Mouse (Mus musculus) stomach, embryonic 16.5 days (tissue): ENCODE measurements around the gene Dlg4. TPM values are rescaled to one million over a fixed set of nuclear protein-coding genes. Genes with fewer than 3 reads are reported as not detected.

Experiments used
- ATAC-seq: fragments of 200-750 bp; cut with Nextera tagmentation; 2 replicates; pipeline ENCODE4 v1.8.0; 2017; ENCODE audit warnings: moderate number of reproducible peaks, moderate TSS enrichment; ENCODE audit not compliant: insufficient read depth, low FRiP score
- H3K27ac ChIP-seq: fragments of 300-500 bp; sonication (generic); 2 replicates; pipeline ENCODE4 v1.5.1; 2014; ENCODE audit warnings: low read length
- H3K27me3 ChIP-seq: fragments of 300-500 bp; sonication (generic); 2 replicates; pipeline ENCODE4 v1.6.1; 2014; ENCODE audit warnings: low read length, control low read depth, mixed read lengths; ENCODE audit not compliant: control insufficient read depth, insufficient read depth
- H3K36me3 ChIP-seq: fragments of 300-500 bp; sonication (generic); 2 replicates; pipeline ENCODE4 v1.6.1; 2014; ENCODE audit warnings: low read length; ENCODE audit not compliant: control insufficient read depth, insufficient read depth
- H3K4me1 ChIP-seq: fragments of 300-500 bp; sonication (generic); 2 replicates; pipeline ENCODE4 v1.6.1; 2014; ENCODE audit warnings: low read length, control low read depth, mixed read lengths; ENCODE audit not compliant: control insufficient read depth, insufficient read depth
- H3K4me2 ChIP-seq: fragments of 300-500 bp; sonication (generic); 2 replicates; pipeline ENCODE4 v1.6.1; 2014; ENCODE audit warnings: low read depth, low read length, mixed read lengths
- H3K4me3 ChIP-seq: fragments of 300-500 bp; sonication (generic); replicated peaks from 2 replicates; pipeline ENCODE4 v1.5.1; 2014; ENCODE audit warnings: mild to moderate bottlenecking, low read length
- H3K9ac ChIP-seq: fragments of 300-500 bp; sonication (generic); 2 replicates; pipeline ENCODE4 v1.6.1; 2014; ENCODE audit warnings: low read length
- H3K9me3 ChIP-seq: fragments of 300-500 bp; sonication (generic); replicated peaks from 2 replicates; pipeline ENCODE4 v1.6.1; 2016; ENCODE audit warnings: low read length, control low read depth; ENCODE audit not compliant: control insufficient read depth
- WGBS: fragments of 180-500 bp; shearing (Covaris S2); extraction: QIAGEN DNeasy Blood & Tissue Kit; methylation state at CpG from one replicate; pipeline ENCODE4 v1.1.7; 2014; 5-methylcytosine and 5-hydroxymethylcytosine counted together
- microRNA counts: library from miRNA; unstranded; fragments of <30 nt; microRNA quantifications from one replicate; lab custom pipeline; 2016
- microRNA-seq: library from miRNA; unstranded; fragments of <30 nt; microRNA quantifications from one replicate; pipeline ENCODE4, GENCODE M21; 2016
- polyA plus RNA-seq: library from polyadenylated mRNA; unstranded; fragments of >200 nt; fragmentation: Nextera tagmentation; extraction: Ambion mirVana; gene quantifications from 2 replicates; pipeline ENCODE4 v1.2.1, GENCODE M21; 2015

Dlg4 gene
- polyA plus RNA-seq, 1 experiment from 2014 or later, result 9.0 TPM

DNA sequence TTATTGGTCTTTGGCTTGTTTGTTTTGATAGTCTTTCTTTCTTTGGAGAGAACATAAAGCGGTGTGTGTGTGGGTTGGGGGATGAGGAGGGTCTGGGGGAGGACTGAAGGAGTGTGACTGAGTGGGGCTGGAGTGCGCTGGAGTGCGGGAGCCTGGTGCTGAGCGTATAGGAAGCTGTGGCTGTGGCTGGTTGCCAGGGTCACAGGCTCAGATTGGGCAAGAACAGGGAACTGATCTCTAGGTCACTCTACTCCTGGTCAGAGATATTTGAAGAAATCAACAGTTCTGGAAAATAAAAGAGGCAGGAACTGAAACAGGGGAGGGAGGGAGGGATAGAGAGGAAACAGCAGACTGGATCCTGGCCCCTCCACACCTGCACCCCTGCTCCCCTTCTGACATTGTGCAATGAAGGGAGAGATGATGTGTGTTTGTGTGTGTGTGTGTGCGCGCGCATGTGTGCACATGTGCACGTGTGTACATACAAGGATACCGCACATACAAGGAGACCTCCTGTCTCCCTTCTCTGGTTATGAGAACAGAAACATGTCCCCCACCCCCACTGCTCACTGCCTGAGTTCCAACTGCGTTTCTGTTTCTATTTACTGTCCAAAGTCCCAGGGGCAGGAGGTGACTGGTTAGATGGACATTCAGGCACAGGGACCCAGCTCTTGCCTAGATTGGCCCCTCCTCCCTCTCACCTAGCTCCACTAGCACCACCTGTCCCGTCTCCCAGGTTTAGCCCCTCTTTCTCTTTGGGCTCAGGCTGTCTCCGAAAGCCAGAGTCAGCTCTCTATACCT is 75.4 kb downstream of the Dlg4 start, which contains the start of gene Asgr2:
Asgr2 (plus strand) TSS at position 659 of the 798 bp plus-strand sequence.
- no peaks in the 10 kb centered on the region for H3K36me3 ChIP-seq
- no peaks in the 10 kb centered on the region for H3K27me3 ChIP-seq
- H3K4me2 ChIP-seq, result no peak within 1 kb of the TSS
- 64% methylated on average over 12 of the region's 12 CpGs for WGBS
- no peak for ATAC-seq
- H3K27ac ChIP-seq, result no peak within 1 kb of the TSS
- no peak within 1 kb of the TSS for H3K4me3 ChIP-seq
- no peaks in the 10 kb centered on the region for H3K4me1 ChIP-seq
- H3K9ac ChIP-seq, result no peak within 1 kb of the TSS
- no peaks in the 10 kb centered on the region for H3K9me3 ChIP-seq

MicroRNA genes within 50 kb of the gene (microRNA counts, 519-probe panel; counts per million panel counts)
- not detected for microRNA mmu-miR-324-3p (lab: Ali Mortazavi, UCI)
- 3,002 counts per million, percentile 69 among the panel's probes with 10 or more counts for microRNA mmu-miR-324-5p (lab: Ali Mortazavi, UCI)

Small RNAs within 50 kb of the gene (microRNA-seq; reads per million reads assigned to microRNA genes)
- gene Gm44349 (not detected), gene Mir324 (2,177 reads per million, percentile 84 among the genes with 10 or more reads in this experiment)

Other genes starting within 250 kb of the Dlg4 start
- 5.3 and 10.3 TPM in 2 replicates for gene Chrnb1, start 221.0 kb upstream of the Dlg4 start, polyA plus RNA-seq
- gene Fgf11, start 215.1 kb upstream of the Dlg4 start, polyA plus RNA-seq, result 1.8 and 2.5 TPM in 2 replicates
- 14.2 and 15.0 TPM in 2 replicates for gene Tmem102, start 211.3 kb upstream of the Dlg4 start, polyA plus RNA-seq
- gene Gm39566, start 201.6 kb upstream of the Dlg4 start, polyA plus RNA-seq, result 0.03 TPM in 1 of 2 replicates, not detected in the other
- gene Spem2, start 198.5 kb upstream of the Dlg4 start, polyA plus RNA-seq, result not detected in 2 replicates
- gene Spem1, start 194.8 kb upstream of the Dlg4 start, polyA plus RNA-seq, result not detected in 2 replicates
- gene Nlgn2, start 179.2 kb upstream of the Dlg4 start, polyA plus RNA-seq, result 5.3 and 6.4 TPM in 2 replicates
- 377 and 401 TPM in 2 replicates for gene Tmem256, start 178.4 kb upstream of the Dlg4 start, polyA plus RNA-seq
- gene Plscr3, start 170.6 kb upstream of the Dlg4 start, polyA plus RNA-seq, result 85.1 and 98.5 TPM in 2 replicates
- gene Tnk1, start 158.2 kb upstream of the Dlg4 start, polyA plus RNA-seq, result 15.3 and 19.1 TPM in 2 replicates
- not detected in 2 replicates for gene Tmem95, start 138.9 kb upstream of the Dlg4 start, polyA plus RNA-seq
- gene Kctd11, start 135.5 kb upstream of the Dlg4 start, polyA plus RNA-seq, result 15.1 and 24.7 TPM in 2 replicates
- 4.0 and 5.1 TPM in 2 replicates for gene Acap1, start 121.4 kb upstream of the Dlg4 start, polyA plus RNA-seq
- 4.9 TPM in 2 replicates for gene 2810408A11Rik, start 116.0 kb upstream of the Dlg4 start, polyA plus RNA-seq
- 7.5 TPM in 2 replicates for gene Neurl4, start 115.9 kb upstream of the Dlg4 start, polyA plus RNA-seq
- gene Gps2, start 103.1 kb upstream of the Dlg4 start, polyA plus RNA-seq, result 61.6 and 63.4 TPM in 2 replicates
- gene Eif5a, start 95.0 kb upstream of the Dlg4 start, polyA plus RNA-seq, result 1,516 and 1,535 TPM in 2 replicates
- gene Ybx2, start 81.1 kb upstream of the Dlg4 start, polyA plus RNA-seq, result 2.9 and 3.8 TPM in 2 replicates
- gene Slc2a4, start 68.8 kb upstream of the Dlg4 start, polyA plus RNA-seq, result 38.3 and 39.1 TPM in 2 replicates
- gene Cldn7, start 52.2 kb upstream of the Dlg4 start, polyA plus RNA-seq, result 397 and 438 TPM in 2 replicates
- 17.5 and 17.7 TPM in 2 replicates for gene Ctdnep1, start 35.8 kb upstream of the Dlg4 start, polyA plus RNA-seq
- 102 and 103 TPM in 2 replicates for gene Elp5, start 34.4 kb upstream of the Dlg4 start, polyA plus RNA-seq
- gene Gabarap, start 25.8 kb upstream of the Dlg4 start, polyA plus RNA-seq, result 485 and 494 TPM in 2 replicates
- 44.3 and 47.9 TPM in 2 replicates for gene Phf23, start 21.2 kb upstream of the Dlg4 start, polyA plus RNA-seq
- gene Dvl2, start 16.3 kb upstream of the Dlg4 start, polyA plus RNA-seq, result 17.7 and 22.3 TPM in 2 replicates
- 115 and 119 TPM in 2 replicates for gene Acadvl, start 1.5 kb upstream of the Dlg4 start, polyA plus RNA-seq
- gene Asgr1, start 37.1 kb downstream of the Dlg4 start, polyA plus RNA-seq, result 0.31 TPM in 1 of 2 replicates, not detected in the other
- gene Asgr2, start 75.7 kb downstream of the Dlg4 start, polyA plus RNA-seq, result 0.71 and 0.72 TPM in 2 replicates
- 1.4 and 1.6 TPM in 2 replicates for gene Mgl2, start 113.4 kb downstream of the Dlg4 start, polyA plus RNA-seq
- 1.1 and 1.3 TPM in 2 replicates for gene Clec10a, start 139.3 kb downstream of the Dlg4 start, polyA plus RNA-seq
- gene Slc16a11, start 195.8 kb downstream of the Dlg4 start, polyA plus RNA-seq, result 1.5 and 1.9 TPM in 2 replicates
- gene Slc16a13, start 204.1 kb downstream of the Dlg4 start, polyA plus RNA-seq, result 9.4 and 10.5 TPM in 2 replicates
- gene Bcl6b, start 212.9 kb downstream of the Dlg4 start, polyA plus RNA-seq, result 12.1 and 13.9 TPM in 2 replicates
- 119 and 132 TPM in 2 replicates for gene 0610010K14Rik, start 221.0 kb downstream of the Dlg4 start, polyA plus RNA-seq
- 9.6 and 10.2 TPM in 2 replicates for gene Gm21988, start 222.9 kb downstream of the Dlg4 start, polyA plus RNA-seq
- gene Rnasek, start 222.9 kb downstream of the Dlg4 start, polyA plus RNA-seq, result 207 and 226 TPM in 2 replicates
- gene Alox12, start 238.4 kb downstream of the Dlg4 start, polyA plus RNA-seq, result 17.8 and 21.0 TPM in 2 replicates